Mouse (Mus musculus): ENCODE results near the gene Srpk2. TPM values are rescaled to one million over a fixed set of nuclear protein-coding genes. Genes with fewer than 3 reads are reported as not detected.
"Not testable (repeated sequence)": the region's sequence is repeated elsewhere in the genome, so short reads cannot be mapped to it uniquely, and the experiment has no call there.

Srpk2 gene
- 10 to 100 TPM; 40.7 to 44.6 TPM for total RNA-seq (2021)
- long read RNA-seq, experiment 1, full-length matches to known transcripts, result 6 of 26 reads
- long read RNA-seq, experiment 1, partial matches to known transcripts, result 7 of 26 reads
- long read RNA-seq, experiment 1, other reads (novel, unspliced or antisense), result 13 of 26 reads
- long read RNA-seq, experiment 2, full-length matches to known transcripts, result 5 of 24 reads
- long read RNA-seq, experiment 2, partial matches to known transcripts, result 5 of 24 reads
- long read RNA-seq, experiment 2, other reads (novel, unspliced or antisense), result 14 of 24 reads

GRCm38 (mm10) chr5:23684517-23684916 lies at the start of gene Srpk2:
Srpk2 (minus strand) TSS chr5:23684617.
- intact Hi-C loops (cut with DNase I), result no loop called here
- no peak for DNase-seq

GRCm38 (mm10) chr5:23721956-23722355 lies 37.5 kb upstream of the Srpk2 start:
- intact Hi-C loops (cut with DNase I), result no loop called here
- no peak for DNase-seq

- DNase-seq, result no peak
- intact Hi-C loops (cut with DNase I), result no loop called here
Observed at GRCm38 (mm10) chr5:23718881-23719328, 34.5 kb upstream of the Srpk2 start.

- intact Hi-C loops (cut with DNase I), result no loop called here
- DNase-seq, result no peak
Observed at GRCm38 (mm10) chr5:23718182-23718534, 33.7 kb upstream of the Srpk2 start.

GRCm38 (mm10) chr5:23717469-23718181 lies 33.2 kb upstream of the Srpk2 start:
- intact Hi-C loops (cut with DNase I), result no loop called here
- no peak for DNase-seq

- intact Hi-C loops (cut with DNase I), result loop anchor here (5.0 kb wide), 1 partner anchor 36 kb away; no protein-coding TSS in a partner anchor
- no peak for DNase-seq
Observed at GRCm38 (mm10) chr5:23713401-23714335, 29.3 kb upstream of the Srpk2 start.

GRCm38 (mm10) chr5:23712130-23713001 lies 27.9 kb upstream of the Srpk2 start:
- intact Hi-C loops (cut with DNase I), result loop anchor here (5.0 kb wide), 1 partner anchor 35 kb away; no protein-coding TSS in a partner anchor
- DNase-seq, result peak; percentile 84 to 87

- peak in 1 of 2 experiments; percentile 16 for DNase-seq
Observed at GRCm38 (mm10) chr5:23711671-23712129, 27.3 kb upstream of the Srpk2 start.

GRCm38 (mm10) chr5:23711244-23711643 lies 26.8 kb upstream of the Srpk2 start:
- intact Hi-C loops (cut with DNase I), result loop anchor here (5.0 kb wide), 1 partner anchor 34 kb away; no protein-coding TSS in a partner anchor

More at GRCm38 (mm10) chr5:23711671-23712129, 27.3 kb upstream of the Srpk2 start:
- intact Hi-C loops (cut with DNase I), result loop anchor here (5.0 kb wide), 1 partner anchor 34 kb away; no protein-coding TSS in a partner anchor

GRCm38 (mm10) chr5:23709661-23710060 lies 25.2 kb upstream of the Srpk2 start:
- no peak for DNase-seq
- intact Hi-C loops (cut with DNase I), result loop anchor here (5.0 kb wide), 1 partner anchor 32 kb away; no protein-coding TSS in a partner anchor

More at GRCm38 (mm10) chr5:23711244-23711643, 26.8 kb upstream of the Srpk2 start:
- DNase-seq, result no peak

- DNase-seq; intact Hi-C loops (cut with DNase I): not testable (repeated sequence)
Observed at GRCm38 (mm10) chr5:23706601-23707597, 22.5 kb upstream of the Srpk2 start.

- DNase-seq, result no peak
- intact Hi-C loops (cut with DNase I), result no loop called here
Observed at GRCm38 (mm10) chr5:23697457-23697856, 13.0 kb upstream of the Srpk2 start.

GRCm38 (mm10) chr5:23683431-23683830 lies 986 bp downstream of the Srpk2 start:
- intact Hi-C loops (cut with DNase I), result no loop called here
- DNase-seq, result no peak

- DNase-seq, result no peak
- intact Hi-C loops (cut with DNase I), result loop anchor here (5.0 kb wide), 1 partner anchor 33 kb away; no protein-coding TSS in a partner anchor
Observed at GRCm38 (mm10) chr5:23679006-23679405, 5.4 kb downstream of the Srpk2 start.

- intact Hi-C loops (cut with DNase I), result loop anchor here (5.0 kb wide), 1 partner anchor 34 kb away; no protein-coding TSS in a partner anchor
- DNase-seq, result no peak
Observed at GRCm38 (mm10) chr5:23677883-23678282, 6.5 kb downstream of the Srpk2 start.

GRCm38 (mm10) chr5:23677072-23677453 lies 7.4 kb downstream of the Srpk2 start:
- intact Hi-C loops (cut with DNase I), result loop anchor here (5.0 kb wide), 1 partner anchor 35 kb away; no protein-coding TSS in a partner anchor
- no peak for DNase-seq

- DNase-seq, result peak in 1 of 2 experiments; percentile 42
- intact Hi-C loops (cut with DNase I), result loop anchor here (5.0 kb wide), 1 partner anchor 36 kb away; no protein-coding TSS in a partner anchor
Observed at GRCm38 (mm10) chr5:23676156-23677071, 8.0 kb downstream of the Srpk2 start.
